Mouse (Mus musculus): Measurements from ENCODE around the gene Kif26b.

GRCm38 (mm10) chr1:178855974-178856373, 327.0 kb downstream of the Kif26b start:
- TF ChIP-seq POLR2A (IDR thresholded peaks at IDR 0.05; ENCODE audit: control insufficient read depth, low read depth, low read length) = no peak
- no peak for TF ChIP-seq CTCF (IDR thresholded peaks at IDR 0.05; ENCODE audit: control insufficient read depth, insufficient read depth, insufficient replicate concordance, low read depth, low read length)

All from testis, adult 2 months (tissue).